Mouse (Mus musculus) liver, embryonic 14.5 days (tissue): ENCODE measurements around the gene Mta1.

Experiments used
- CTCF ChIP-seq: IDR thresholded peaks from 2 replicates; pipeline ENCODE4 v1.5.1; 2016; ENCODE audit warnings: antibody characterized with exemption, low read depth, control low read depth
- EP300 ChIP-seq: IDR thresholded peaks from 2 replicates; pipeline ENCODE4 v1.6.1; 2016; ENCODE audit warnings: antibody characterized with exemption, low read depth

DNA sequence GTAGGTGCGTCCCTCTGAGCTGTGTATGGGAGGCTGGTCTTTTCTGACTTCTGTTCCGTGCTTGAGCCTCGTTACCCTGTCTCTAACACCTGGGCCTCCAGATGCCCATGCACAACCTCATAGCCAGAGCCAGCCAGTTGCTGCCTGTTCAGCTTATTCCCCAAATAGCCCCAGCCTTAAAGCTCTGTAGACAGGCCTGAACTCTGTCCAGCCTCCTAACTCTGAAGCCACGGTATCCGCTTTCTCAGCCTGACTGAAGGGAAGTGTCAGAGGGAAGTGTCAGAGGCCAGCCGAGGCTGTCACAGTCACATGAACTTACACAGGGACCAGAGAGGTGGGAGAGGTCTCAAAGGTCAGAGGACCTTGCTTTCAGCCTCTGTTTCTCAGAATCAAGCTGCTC is 26.6 kb downstream of the Mta1 start:
- no peak for TF ChIP-seq CTCF
- TF ChIP-seq EP300 = no peak
